Mouse (Mus musculus) lung, adult 2 months (tissue): ENCODE results near the gene Ddx42. TPM values are rescaled to one million over a fixed set of nuclear protein-coding genes. Genes with fewer than 3 reads are reported as not detected.
A peak's percentile ranks its signal among the peaks of the same experiment; 100 is the strongest.

ENCODE experiments used
- DNase-seq: peaks from one replicate; pipeline ENCODE4 v3.0.0; 2022
- H3K4me1 ChIP-seq: fragments of 200-500 bp; 2 replicates; pipeline ENCODE4 v1.6.1; 2011; ENCODE audit warnings: low read length; ENCODE audit not compliant: control insufficient read depth, insufficient read depth
- H3K4me3 ChIP-seq: fragments of 200-500 bp; replicated peaks from 2 replicates; pipeline ENCODE3; 2011; ENCODE audit warnings: low read depth, mild to moderate bottlenecking, control low read depth, low read length; ENCODE audit errors: extremely low read depth
- CTCF ChIP-seq: fragments of 200-500 bp; IDR thresholded peaks from 2 replicates; pipeline ENCODE4 v1.5.1; 2011; ENCODE audit warnings: mild to moderate bottlenecking, low read length, control low read depth; ENCODE audit not compliant: insufficient read depth
- POLR2A ChIP-seq: fragments of 200-500 bp; IDR thresholded peaks from 2 replicates; pipeline ENCODE4 v1.6.1; 2011; ENCODE audit warnings: low read depth, mild to moderate bottlenecking, control low read depth, low read length, borderline replicate concordance; ENCODE audit errors: extremely low read depth
- WGBS: fragments of 180-500 bp; shearing (Covaris S2); methylation state at CpG from one replicate; pipeline ENCODE4 v1.1.7; 2018; 5-methylcytosine and 5-hydroxymethylcytosine counted together
- polyA plus RNA-seq: library from polyadenylated mRNA; depleted of rRNA; stranded (reverse); fragments of >200 nt; gene quantifications from 2 replicates; pipeline ENCODE4 v1.2.3, GENCODE M21; 2012; rRNA removed

Gene Ddx42
- polyA plus RNA-seq, 1 experiment, result 13.3 TPM

DNA sequence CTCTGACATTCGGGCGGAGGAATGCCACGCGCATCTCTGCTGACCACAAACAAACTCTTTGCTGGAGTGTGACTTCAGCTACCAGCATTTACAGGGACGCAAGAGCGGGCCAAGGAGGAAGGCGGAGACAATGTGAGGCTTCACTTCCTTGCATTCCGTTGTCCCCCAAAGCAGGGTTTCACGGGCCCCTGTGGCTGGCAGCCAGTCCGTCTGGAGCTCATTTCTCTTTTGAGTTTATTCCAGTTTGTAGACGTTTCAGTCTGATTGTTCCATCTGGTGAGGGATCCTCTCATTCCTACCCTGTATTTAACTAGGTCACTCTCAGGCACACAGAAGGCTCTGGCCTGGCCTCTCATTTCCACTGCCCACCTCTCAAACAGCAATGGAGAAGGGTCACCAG, 70.3 kb downstream of the Ddx42 start:
- no peak for TF ChIP-seq POLR2A
- TF ChIP-seq CTCF, result no peak
- H3K4me1 ChIP-seq, result no peaks in the 10 kb centered on the region

DNA sequence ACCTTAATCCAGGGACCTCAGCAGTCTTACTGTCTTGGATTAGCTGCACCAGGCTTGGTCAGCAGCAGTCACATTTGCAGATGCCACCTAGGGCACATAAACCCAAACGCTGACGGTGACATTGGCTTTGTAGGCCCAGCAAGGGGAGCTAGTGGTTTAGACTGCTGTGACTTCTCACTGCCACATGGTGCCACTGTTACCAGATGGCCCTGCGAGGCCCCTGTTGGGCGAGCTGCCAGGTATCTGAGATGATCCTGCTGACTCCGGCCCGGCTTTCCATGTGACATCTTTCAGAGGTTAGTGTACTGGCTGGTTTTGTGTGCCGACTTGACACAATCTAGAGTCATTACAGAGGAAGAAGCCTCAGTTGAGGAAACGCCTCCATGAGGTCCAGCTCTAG, 72.6 kb downstream of the Ddx42 start:
- 27% methylated on average over 8 of the region's 8 CpGs for WGBS
- Histone ChIP-seq H3K4me1 (no peaks in the 10 kb centered on the region), H3K4me3 (no peak overlapping the region)
- TF ChIP-seq POLR2A (no peak), CTCF (peak; percentile 18; the same call in 1 of the 2 replicates)
- DNase-seq, result no peak

More for the DNA sequence above, 70.3 kb downstream of the Ddx42 start:
- H3K4me3 ChIP-seq, result no peak overlapping the region
- WGBS, result 44% methylated on average over 11 of the region's 11 CpGs
- DNase-seq, result no peak

DNA sequence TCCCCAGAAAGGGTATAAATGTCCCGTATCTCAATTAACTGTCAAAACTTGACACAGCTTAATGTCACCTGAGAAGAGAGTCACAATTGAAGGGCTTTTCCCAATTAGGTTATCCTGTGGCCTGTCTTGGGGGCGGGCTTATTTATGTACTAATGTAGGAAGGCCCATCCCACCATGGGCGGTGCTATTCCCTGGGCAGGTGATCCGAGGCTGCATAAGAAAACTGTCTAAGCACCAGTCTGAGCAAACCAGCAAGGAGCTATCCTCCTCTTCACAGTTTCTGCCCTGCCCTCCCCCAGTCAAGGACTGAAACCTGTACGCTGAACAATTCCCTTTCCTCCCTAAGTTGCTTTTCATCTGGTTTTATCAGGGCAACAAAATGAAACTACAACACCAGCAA, 73.7 kb downstream of the Ddx42 start:
- no peak for TF ChIP-seq POLR2A
- TF ChIP-seq CTCF, result no peak
- WGBS, result 89% methylated on average over 5 of the region's 5 CpGs
- Histone ChIP-seq H3K4me1 (no peaks in the 10 kb centered on the region), H3K4me3 (no peak overlapping the region)
- no peak for DNase-seq

DNA sequence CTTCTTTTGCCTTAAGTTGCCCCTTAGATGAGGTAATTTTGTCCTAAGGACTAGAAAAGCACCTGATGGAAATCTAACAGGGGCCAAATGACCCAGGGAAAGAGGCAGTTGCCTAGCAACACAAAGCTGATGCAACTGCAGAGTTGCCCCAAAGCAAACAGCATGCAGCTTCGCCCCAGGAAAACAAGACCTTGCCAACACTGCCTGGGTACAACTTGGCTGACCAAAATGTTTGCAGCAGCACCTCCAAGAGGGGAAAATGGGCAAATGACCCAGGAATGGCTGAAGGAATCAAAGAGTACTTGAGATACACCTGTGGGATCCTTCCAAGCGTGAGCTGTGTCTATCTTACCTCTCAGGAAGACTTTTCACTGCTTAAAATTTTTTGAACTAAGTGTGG, 75.1 kb downstream of the Ddx42 start:
- Histone ChIP-seq H3K4me3 (no peak overlapping the region), H3K4me1 (no peaks in the 10 kb centered on the region)
- 69% methylated on average over 2 of the region's 2 CpGs for WGBS
- TF ChIP-seq POLR2A (no peak), CTCF (0 out of 2 replicates have a peak, but pooled peaks have one; percentile 9)
- peak; percentile 42 for DNase-seq

Other genes with a start within 250 kb of the Ddx42 start
- 704 and 832 TPM in 2 replicates for gene Ace, start 249.0 kb upstream of the Ddx42 start, polyA plus RNA-seq
- 2.2 and 2.4 TPM in 2 replicates for gene Ace3, start 222.3 kb upstream of the Ddx42 start, polyA plus RNA-seq
- 0.44 and 0.45 TPM in 2 replicates for gene Kcnh6, start 208.8 kb upstream of the Ddx42 start, polyA plus RNA-seq
- 43.8 and 51.5 TPM in 2 replicates for gene Dcaf7, start 180.1 kb upstream of the Ddx42 start, polyA plus RNA-seq
- gene Taco1, start 150.9 kb upstream of the Ddx42 start, polyA plus RNA-seq, result 9.3 and 9.7 TPM in 2 replicates
- gene Map3k3, start 132.3 kb upstream of the Ddx42 start, polyA plus RNA-seq, result 52.6 and 61.6 TPM in 2 replicates
- not detected in 2 replicates for gene Gm10840, start 56.1 kb upstream of the Ddx42 start, polyA plus RNA-seq
- 72.7 and 114 TPM in 2 replicates for gene Limd2, start 56.1 kb upstream of the Ddx42 start, polyA plus RNA-seq
- gene Strada, start 14.8 kb upstream of the Ddx42 start, polyA plus RNA-seq, result 24.5 and 33.3 TPM in 2 replicates
- 12.8 and 21.5 TPM in 2 replicates for gene Ccdc47, start 582 bp upstream of the Ddx42 start, polyA plus RNA-seq
- 7.0 and 10.0 TPM in 2 replicates for gene Ftsj3, start 39.2 kb downstream of the Ddx42 start, polyA plus RNA-seq
- gene Psmc5, start 39.2 kb downstream of the Ddx42 start, polyA plus RNA-seq, result 28.4 and 50.0 TPM in 2 replicates
- 107 and 125 TPM in 2 replicates for gene Smarcd2, start 56.0 kb downstream of the Ddx42 start, polyA plus RNA-seq
- gene Tcam1, start 59.7 kb downstream of the Ddx42 start, polyA plus RNA-seq, result 0.05 and 0.06 TPM in 2 replicates
- 0.19 and 0.28 TPM in 2 replicates for gene Gh, start 84.9 kb downstream of the Ddx42 start, polyA plus RNA-seq
- 25.7 and 45.9 TPM in 2 replicates for gene Cd79b, start 97.8 kb downstream of the Ddx42 start, polyA plus RNA-seq
- 1.1 and 4.2 TPM in 2 replicates for gene Scn4a, start 136.4 kb downstream of the Ddx42 start, polyA plus RNA-seq
- gene Prr29, start 148.5 kb downstream of the Ddx42 start, polyA plus RNA-seq, result 27.3 and 30.4 TPM in 2 replicates
- 294 and 318 TPM in 2 replicates for gene Icam2, start 171.1 kb downstream of the Ddx42 start, polyA plus RNA-seq